Mouse (Mus musculus) embryo, embryonic 11 days (tissue): ENCODE measurements around the gene Man2b1.
"Not testable (repeated sequence)": the region's sequence is repeated elsewhere in the genome, so short reads cannot be mapped to it uniquely, and the experiment has no call there.

Source experiments
- DNase-seq: peaks from one replicate; pipeline ENCODE4 v3.0.0-alpha.2; 2015

The Man2b1 gene

DNA sequence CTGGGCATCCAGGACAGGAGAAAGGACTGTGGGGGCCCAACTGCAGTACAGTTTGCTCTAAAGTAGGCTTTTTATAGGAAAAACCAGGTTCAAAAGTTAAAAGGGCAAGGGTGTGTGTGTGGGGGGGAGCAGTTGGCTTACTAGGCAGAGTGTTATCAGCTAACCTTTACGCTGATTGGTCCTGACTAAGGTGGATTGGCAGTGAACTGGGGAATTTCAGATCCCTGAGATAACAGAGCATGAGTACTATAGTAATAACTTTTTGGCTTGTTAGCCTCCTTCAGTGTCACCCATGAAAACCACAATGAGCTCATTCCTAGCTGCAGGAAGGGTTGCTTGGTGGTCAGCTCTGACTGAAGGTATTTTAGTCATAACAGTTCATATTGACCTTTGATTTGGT lies 49.3 kb downstream of the Man2b1 start:
- DNase-seq = no peak

DNA sequence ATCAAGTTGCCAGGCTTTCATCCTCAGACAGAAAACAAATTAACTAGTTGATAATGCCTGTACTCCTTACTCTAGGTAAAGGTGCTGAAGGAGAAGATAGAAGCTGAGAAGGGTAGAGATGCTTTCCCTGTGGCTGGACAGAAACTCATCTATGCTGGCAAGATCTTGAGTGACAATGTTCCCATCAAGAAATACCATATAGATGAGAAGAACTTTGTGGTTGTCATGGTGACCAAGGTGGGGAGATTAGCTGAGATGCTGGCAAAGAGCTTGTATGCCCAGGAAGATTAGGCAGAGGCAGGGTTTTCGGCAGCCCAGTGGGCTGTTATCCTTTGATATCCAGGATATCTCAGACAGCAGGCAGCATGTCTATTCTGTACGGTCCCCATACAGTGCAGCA lies 52.6 kb downstream of the Man2b1 start:
- DNase-seq = not testable (repeated sequence)

DNA sequence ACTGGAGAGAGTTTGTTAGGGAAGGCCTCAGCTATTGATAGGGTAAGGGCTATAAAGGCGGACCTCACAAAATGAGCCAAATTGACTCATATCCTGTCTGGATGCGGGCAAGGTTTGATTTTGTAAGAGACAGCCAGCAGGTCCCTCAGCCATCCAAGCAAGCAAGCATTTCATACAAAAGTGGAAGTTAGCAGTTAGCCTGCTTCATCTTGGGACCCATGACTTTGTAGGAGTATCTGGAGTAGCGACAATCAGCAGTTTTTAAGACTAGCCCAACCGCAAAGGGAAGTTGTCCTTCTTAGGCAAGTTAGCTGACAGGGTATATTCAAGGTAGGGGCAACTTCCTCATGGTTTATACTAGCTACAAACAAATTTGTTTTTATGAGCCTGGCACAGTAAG lies 59.4 kb downstream of the Man2b1 start:
- no peak for DNase-seq
